Mouse (Mus musculus): ENCODE results near the gene 4930516K23Rik. TPM values are rescaled to one million over a fixed set of nuclear protein-coding genes. Genes with fewer than 3 reads are reported as not detected.

The 4930516K23Rik gene
- total and polyA plus RNA-seq, 3 experiments = not detected

DNA sequence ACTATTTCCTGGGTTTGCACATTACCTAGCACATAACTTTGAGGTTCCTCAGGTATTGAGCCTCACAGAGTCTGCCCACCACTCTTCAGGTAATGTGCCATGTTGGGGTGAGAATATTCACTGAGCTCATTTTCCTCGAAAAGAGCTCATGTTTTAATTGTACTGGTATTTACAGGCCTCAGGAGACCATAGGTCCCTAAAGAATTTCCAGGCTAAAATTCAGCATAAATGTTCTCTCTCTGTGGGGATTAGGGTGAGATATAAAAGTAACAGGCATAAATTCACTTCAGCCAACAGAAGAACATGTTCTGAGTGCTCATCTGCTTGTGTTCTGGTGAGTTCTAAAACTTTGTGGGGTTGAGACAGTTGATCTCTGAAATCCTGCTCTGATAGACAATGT is 26.1 kb downstream of the 4930516K23Rik start, which contains the start of gene Olfr641:
Gene Olfr641, plus strand, starts transcription at position 301 of the 400 bp plus-strand sequence.
- no peak for TF ChIP-seq E2F4 (IDR thresholded peaks at IDR 0.05; ENCODE audit: borderline replicate concordance, low read depth, low read length)
- no peak for TF ChIP-seq POLR2AphosphoS2 (IDR thresholded peaks at IDR 0.05; ENCODE audit: low read length)
- TF ChIP-seq CHD2 (IDR thresholded peaks at IDR 0.05; ENCODE audit: low read length) = no peak
- no peak for TF ChIP-seq TAL1 (IDR thresholded peaks at IDR 0.05; ENCODE audit: low read length)
- no peak for TF ChIP-seq SIN3A (IDR thresholded peaks at IDR 0.05; ENCODE audit: low read length)
- TF ChIP-seq MAX (IDR thresholded peaks at IDR 0.05; ENCODE audit: low read length) = no peak
- TF ChIP-seq GABPA (IDR thresholded peaks at IDR 0.05; ENCODE audit: low read depth, low read length) = no peak
- TF ChIP-seq USF1 (IDR thresholded peaks at IDR 0.05; ENCODE audit: low read depth, low read length) = no peak
- TF ChIP-seq MYB (IDR thresholded peaks at IDR 0.05; ENCODE audit: low read depth, low read length) = no peak
- no peak for TF ChIP-seq JUND (IDR thresholded peaks at IDR 0.05; ENCODE audit: low read depth, low read length)
- TF ChIP-seq ELF1 (IDR thresholded peaks at IDR 0.05; ENCODE audit: low read depth, low read length) = no peak
- no peak for TF ChIP-seq CHD1 (IDR thresholded peaks at IDR 0.05; ENCODE audit: low read depth, low read length)
- TF ChIP-seq CTCF (IDR thresholded peaks at IDR 0.05 in 2 of 3, conservative IDR thresholded peaks at IDR 0.05 in 1 of 3; ENCODE audit: control insufficient read depth in 1 of 3, insufficient read depth in 1 of 3, low read depth in 2 of 3, low read length in 3 of 3, poor library complexity in 1 of 3, severe bottlenecking in 1 of 3) = no peak
- TF ChIP-seq RCOR1 (IDR thresholded peaks at IDR 0.05; ENCODE audit: low read depth, low read length) = no peak
- TF ChIP-seq EP300 (IDR thresholded peaks at IDR 0.05; ENCODE audit: low read depth in 1 of 2, low read length in 2 of 2) = no peak
- no peak for TF ChIP-seq ZKSCAN1 (IDR thresholded peaks at IDR 0.05; ENCODE audit: low read depth, low read length)
- TF ChIP-seq ETS1 (IDR thresholded peaks at IDR 0.05; ENCODE audit: low read depth, low read length) = no peak
- TF ChIP-seq MXI1 (IDR thresholded peaks at IDR 0.05; ENCODE audit: low read depth, low read length) = no peak
- TF ChIP-seq NELFE (IDR thresholded peaks at IDR 0.05; ENCODE audit: low read depth, low read length) = no peak
- TF ChIP-seq UBTF (IDR thresholded peaks at IDR 0.05; ENCODE audit: borderline replicate concordance, insufficient read depth, low read depth, low read length) = no peak

DNA sequence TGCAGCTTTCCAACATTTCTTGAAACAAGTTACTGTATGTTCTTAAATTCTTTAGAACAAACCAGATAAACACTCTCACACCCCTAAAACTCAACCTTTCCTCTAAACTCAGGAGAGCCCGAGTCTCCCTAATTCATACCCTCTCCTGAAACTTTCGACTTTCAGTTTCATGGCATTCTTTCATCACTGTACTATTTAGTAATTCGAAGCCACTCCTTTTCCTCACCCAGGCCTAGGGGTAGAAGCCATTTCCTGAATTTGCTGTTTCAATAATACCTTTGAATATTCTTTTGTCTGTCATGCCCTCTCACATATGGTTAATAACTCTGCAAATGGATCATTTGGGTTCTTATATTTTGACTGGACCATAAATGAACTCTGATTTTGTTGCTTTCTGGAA is 34.3 kb downstream of the 4930516K23Rik start:
- H3K36me3 ChIP-seq (ENCODE audit: control insufficient read depth in 1 of 2, insufficient read depth in 2 of 2, low read length in 2 of 2) = no peaks in the 10 kb centered on the region
- TF ChIP-seq SMC3 (IDR thresholded peaks at IDR 0.05; ENCODE audit: low read depth, low read length) (no peak), TBP (IDR thresholded peaks at IDR 0.05; ENCODE audit: low read depth, low read length) (no peak), MAFK (IDR thresholded peaks at IDR 0.05; ENCODE audit: borderline replicate concordance, low read depth, low read length) (no peak), E2F4 (IDR thresholded peaks at IDR 0.05; ENCODE audit: borderline replicate concordance, low read depth, low read length) (no peak), NELFE (IDR thresholded peaks at IDR 0.05; ENCODE audit: low read depth, low read length) (no peak), ZKSCAN1 (IDR thresholded peaks at IDR 0.05; ENCODE audit: low read depth, low read length) (no peak), MYB (IDR thresholded peaks at IDR 0.05; ENCODE audit: low read depth, low read length) (no peak)
- H3K9ac ChIP-seq (ENCODE audit: control insufficient read depth, low read depth, low read length, poor library complexity, severe bottlenecking) = no peak overlapping the region
- no peaks in the 10 kb centered on the region for H3K79me2 ChIP-seq (ENCODE audit: control insufficient read depth, insufficient read depth, low read length, poor library complexity)
- no peak overlapping the region for H3K27ac ChIP-seq (ENCODE audit: control insufficient read depth, low read depth, low read length)
- no peaks in the 10 kb centered on the region for H3K4me1 ChIP-seq (ENCODE audit: control insufficient read depth in 1 of 2, insufficient read depth in 2 of 2, low read length in 2 of 2)
- no peak overlapping the region for H3K4me3 ChIP-seq (ENCODE audit: control insufficient read depth in 1 of 2, insufficient read depth in 1 of 2, low read depth in 2 of 2, low read length in 2 of 2)
- no peaks in the 10 kb centered on the region for H3K27me3 ChIP-seq (ENCODE audit: control insufficient read depth in 1 of 2, insufficient read depth in 2 of 2, low read length in 2 of 2)
- no peaks in the 10 kb centered on the region for H3K9me3 ChIP-seq (replicated peaks; ENCODE audit: insufficient read depth, low read length)
- DNase-seq (ENCODE audit: low read depth, low spot score) = no peak

More for the DNA sequence above, 26.1 kb downstream of the 4930516K23Rik start, which contains the start of gene Olfr641:
- H3K27me3 ChIP-seq (ENCODE audit: control insufficient read depth in 1 of 2, insufficient read depth in 2 of 2, low read length in 2 of 2) = no peaks in the 10 kb centered on the region
- H3K36me3 ChIP-seq (ENCODE audit: control insufficient read depth in 1 of 2, insufficient read depth in 2 of 2, low read length in 2 of 2) = no peaks in the 10 kb centered on the region
- no peak within 1 kb of the TSS for H3K9ac ChIP-seq (ENCODE audit: control insufficient read depth, low read depth, low read length, poor library complexity, severe bottlenecking)
- no peak within 1 kb of the TSS for H3K27ac ChIP-seq (ENCODE audit: control insufficient read depth, low read depth, low read length)
- no peaks in the 10 kb centered on the region for H3K9me3 ChIP-seq (replicated peaks; ENCODE audit: insufficient read depth, low read length)
- no peak within 1 kb of the TSS for H3K4me3 ChIP-seq (ENCODE audit: control insufficient read depth in 1 of 2, insufficient read depth in 1 of 2, low read depth in 2 of 2, low read length in 2 of 2)
- no peaks in the 10 kb centered on the region for H3K4me1 ChIP-seq (ENCODE audit: control insufficient read depth in 1 of 2, insufficient read depth in 2 of 2, low read length in 2 of 2)
- no peaks in the 10 kb centered on the region for H3K79me2 ChIP-seq (ENCODE audit: control insufficient read depth, insufficient read depth, low read length, poor library complexity)
- DNase-seq (ENCODE audit: low read depth, low spot score) = no peak

All from MEL (cell line).